Mouse (Mus musculus): ENCODE data around the gene Rtbdn. TPM values are rescaled to one million over a fixed set of nuclear protein-coding genes. Genes with fewer than 3 reads are reported as not detected.

The Rtbdn gene
- polyA plus RNA-seq, 1 experiment from 2014 or later, result 0.19 TPM

DNA sequence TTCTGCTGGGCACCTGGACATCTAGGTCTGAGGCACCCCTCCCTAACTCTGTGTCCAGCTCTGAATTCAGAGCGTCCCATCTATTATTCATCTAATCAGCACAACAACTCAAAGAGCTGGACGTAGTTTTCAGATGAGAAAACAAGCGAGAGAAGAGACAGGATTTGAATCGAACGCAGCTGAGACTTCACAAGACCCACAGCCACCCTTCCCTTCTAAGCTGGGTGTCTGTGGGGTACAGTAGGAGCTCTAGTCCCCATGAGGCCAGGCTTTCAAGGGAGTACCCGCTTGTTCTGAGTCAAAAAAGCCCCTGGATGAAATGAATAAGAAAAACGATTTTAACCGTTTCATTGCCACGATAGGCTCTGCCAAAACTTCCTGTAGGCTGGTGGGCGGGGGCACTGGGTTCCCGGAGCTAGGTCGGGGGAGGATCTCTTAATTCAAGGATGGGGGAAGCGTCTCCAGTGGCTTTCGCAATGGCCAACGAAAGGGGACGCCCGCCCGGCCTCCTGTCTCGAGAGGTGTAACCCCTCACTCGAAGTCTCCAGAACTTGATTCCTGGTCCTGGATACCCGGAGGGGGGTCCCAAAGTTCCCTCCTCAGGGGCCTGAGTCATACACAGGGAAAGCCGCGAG lies 38.4 kb downstream of the Rtbdn start:
- Histone ChIP-seq H3K4me3 (peak overlapping the region; percentile 51), H3K4me1 (peaks cover 47% of the 10 kb centered on the region), H3K9me3 (no peaks in the 10 kb centered on the region)

GRCm38 (mm10) chr8:84985684-84986378 lies 39.0 kb downstream of the Rtbdn start:
- H3K27me3 ChIP-seq, result 0 out of 2 replicates have a peak, but pooled peaks cover 4% of the 10 kb centered on the region
- H3K36me3 ChIP-seq, result no peaks in the 10 kb centered on the region
- H3K9ac ChIP-seq, result peak overlapping the region; percentile 39; the same call in 1 of the 2 replicates
- peak overlapping the region; percentile 51 for H3K4me3 ChIP-seq
- peaks cover 48% of the 10 kb centered on the region for H3K4me1 ChIP-seq
- 1% methylated on average over 53 of the region's 53 CpGs for WGBS
- ATAC-seq (ENCODE audit: insufficient number of reproducible peaks, low FRiP score, low TSS enrichment, low read depth), result no peak
- peak overlapping the region; percentile 81 for H3K27ac ChIP-seq
- H3K4me2 ChIP-seq, result peak overlapping the region; percentile 95
- no peaks in the 10 kb centered on the region for H3K9me3 ChIP-seq

More for the DNA sequence above, 38.4 kb downstream of the Rtbdn start:
- Histone ChIP-seq H3K36me3 (no peaks in the 10 kb centered on the region), H3K9ac (peak overlapping the region; percentile 39; the same call in 1 of the 2 replicates), H3K27me3 (0 out of 2 replicates have a peak, but pooled peaks cover 4% of the 10 kb centered on the region), H3K4me2 (peak overlapping the region; percentile 95), H3K27ac (peak overlapping the region; percentile 81)
- WGBS, result 1% methylated on average over 23 of the region's 23 CpGs
- ATAC-seq (ENCODE audit: insufficient number of reproducible peaks, low FRiP score, low TSS enrichment, low read depth), result no peak

- Histone ChIP-seq H3K4me2 (peak overlapping the region; percentile 95), H3K9ac (no peak overlapping the region), H3K4me1 (peaks cover 47% of the 10 kb centered on the region), H3K4me3 (peak overlapping the region; percentile 51), H3K9me3 (no peaks in the 10 kb centered on the region), H3K27me3 (0 out of 2 replicates have a peak, but pooled peaks cover 4% of the 10 kb centered on the region), H3K36me3 (no peaks in the 10 kb centered on the region), H3K27ac (peak overlapping the region; percentile 81; the same call in 1 of the 2 replicates)
- 31% methylated on average over 8 of the region's 8 CpGs for WGBS
- no peak for ATAC-seq (ENCODE audit: insufficient number of reproducible peaks, low FRiP score, low TSS enrichment, low read depth)
These were observed 39.7 kb downstream of the Rtbdn start for GRCm38 (mm10) chr8:84986379-84986945.

GRCm38 (mm10) chr8:84987388-84987787 lies 40.6 kb downstream of the Rtbdn start:
- Histone ChIP-seq H3K27ac (no peak overlapping the region), H3K27me3 (0 out of 2 replicates have a peak, but pooled peaks cover 4% of the 10 kb centered on the region), H3K4me2 (no peak overlapping the region), H3K36me3 (no peaks in the 10 kb centered on the region), H3K4me1 (peaks cover 40% of the 10 kb centered on the region), H3K4me3 (no peak overlapping the region), H3K9me3 (no peaks in the 10 kb centered on the region), H3K9ac (no peak overlapping the region)
- no peak for ATAC-seq (ENCODE audit: insufficient number of reproducible peaks, low FRiP score, low TSS enrichment, low read depth)
- WGBS, result 80% methylated on average over 5 of the region's 5 CpGs

DNA sequence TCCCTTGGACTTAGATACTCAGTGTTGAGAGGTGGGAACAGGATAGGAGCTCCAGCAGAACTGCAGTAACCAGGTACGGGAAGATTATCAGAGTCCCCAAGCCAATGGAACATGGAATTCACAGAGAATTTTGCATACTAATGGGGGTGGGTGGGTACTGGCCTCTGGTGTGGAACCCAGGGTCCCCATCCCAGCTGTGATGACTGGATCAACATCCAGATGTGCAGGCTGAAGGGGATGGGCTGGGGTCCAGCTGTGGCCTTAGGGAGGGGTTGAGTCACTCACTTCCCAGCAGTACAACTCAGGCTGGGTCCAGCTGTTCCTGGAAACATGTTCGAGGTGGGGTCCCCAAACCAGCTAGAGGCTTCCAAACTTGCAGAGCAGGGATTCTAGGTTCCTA lies 41.1 kb downstream of the Rtbdn start:
- ATAC-seq (ENCODE audit: insufficient number of reproducible peaks, low FRiP score, low TSS enrichment, low read depth), result no peak
- Histone ChIP-seq H3K27me3 (0 out of 2 replicates have a peak, but pooled peaks cover 4% of the 10 kb centered on the region), H3K27ac (no peak overlapping the region), H3K4me1 (peaks cover 39% of the 10 kb centered on the region), H3K4me3 (no peak overlapping the region), H3K9me3 (no peaks in the 10 kb centered on the region), H3K36me3 (no peaks in the 10 kb centered on the region), H3K9ac (no peak overlapping the region), H3K4me2 (no peak overlapping the region)
- 64% methylated on average over 2 of the region's 2 CpGs for WGBS

DNA sequence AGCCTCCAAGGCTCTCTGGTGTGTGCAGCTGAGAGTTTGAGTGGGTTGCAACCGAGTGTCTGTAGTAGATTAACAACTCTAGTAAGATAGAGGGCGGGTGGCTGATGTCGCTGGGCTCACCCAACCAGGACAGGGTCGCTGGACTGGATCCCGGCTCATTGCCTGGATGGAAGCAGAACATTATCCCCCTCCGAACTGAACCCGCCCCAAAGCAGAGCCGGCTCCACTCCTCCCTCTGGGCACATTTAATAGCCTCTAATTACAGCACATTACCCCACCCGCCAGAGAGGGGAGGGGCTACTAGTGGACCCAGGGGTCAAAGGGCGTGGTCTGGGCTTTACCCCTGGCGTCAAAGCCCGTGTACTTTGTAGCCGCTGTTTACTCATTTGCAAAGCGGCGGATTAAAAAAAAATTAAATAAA lies 42.5 kb downstream of the Rtbdn start:
- Histone ChIP-seq H3K4me1 (peaks cover 36% of the 10 kb centered on the region), H3K4me2 (peak overlapping the region; percentile 91), H3K9me3 (no peaks in the 10 kb centered on the region), H3K4me3 (peak overlapping the region; percentile 7; the same call in 1 of the 2 replicates), H3K27me3 (peaks cover 5% of the 10 kb centered on the region; the same call in 1 of the 2 replicates), H3K36me3 (no peaks in the 10 kb centered on the region), H3K27ac (0 out of 2 replicates have a peak overlapping the region, but pooled peaks have one; percentile 33), H3K9ac (no peak overlapping the region)
- WGBS, result 1% methylated on average over 15 of the region's 15 CpGs
- ATAC-seq (ENCODE audit: insufficient number of reproducible peaks, low FRiP score, low TSS enrichment, low read depth), result no peak

- peaks cover 2% of the 10 kb centered on the region; the same call in 1 of the 2 replicates for H3K36me3 ChIP-seq
- H3K9me3 ChIP-seq, result no peaks in the 10 kb centered on the region
- H3K27me3 ChIP-seq, result peaks cover 10% of the 10 kb centered on the region
- peak overlapping the region; percentile 61 for H3K4me3 ChIP-seq
- peak overlapping the region; percentile 52 for H3K9ac ChIP-seq
- H3K4me1 ChIP-seq, result peaks cover 31% of the 10 kb centered on the region
- peak; percentile 57 for ATAC-seq (ENCODE audit: insufficient number of reproducible peaks, low FRiP score, low TSS enrichment, low read depth)
- peak overlapping the region; percentile 84 for H3K27ac ChIP-seq
- WGBS, result 0% methylated on average over 15 of the region's 15 CpGs
- peak overlapping the region; percentile 91 for H3K4me2 ChIP-seq
These were observed 43.0 kb downstream of the Rtbdn start for GRCm38 (mm10) chr8:84989810-84990209.

DNA sequence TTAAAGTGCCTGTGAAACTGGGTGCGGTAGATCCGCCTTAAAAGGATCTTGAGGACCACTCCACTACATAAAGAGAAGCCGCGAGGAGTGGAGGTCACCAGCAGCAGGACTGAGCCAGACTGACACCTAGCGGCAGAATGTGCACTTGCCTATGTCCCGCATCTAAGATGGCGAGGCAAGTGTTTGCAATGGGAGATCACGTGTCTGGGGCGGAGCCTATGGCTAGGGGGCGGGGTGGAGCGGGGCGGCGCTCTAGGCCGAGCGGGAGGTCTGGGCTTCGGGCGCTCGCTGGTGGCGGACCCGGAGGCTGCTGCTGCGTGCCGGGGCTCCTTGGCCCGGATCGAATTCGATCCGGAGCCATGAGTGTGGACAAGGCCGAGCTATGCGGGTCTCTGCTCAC lies 43.6 kb downstream of the Rtbdn start, which contains the start of gene Hook2:
Gene Hook2 (plus strand): TSS at position 255 of the 400 bp plus-strand sequence.
- Histone ChIP-seq H3K27ac (peak within 1 kb of the TSS; percentile 84), H3K36me3 (peaks cover 4% of the 10 kb centered on the region; the same call in 1 of the 2 replicates), H3K9ac (peak within 1 kb of the TSS; percentile 58), H3K27me3 (peaks cover 15% of the 10 kb centered on the region), H3K4me1 (peaks cover 26% of the 10 kb centered on the region), H3K4me3 (peak within 1 kb of the TSS; percentile 61), H3K4me2 (peak within 1 kb of the TSS; percentile 91), H3K9me3 (no peaks in the 10 kb centered on the region)
- peak; percentile 87 for ATAC-seq (ENCODE audit: insufficient number of reproducible peaks, low FRiP score, low TSS enrichment, low read depth)
- 0% methylated on average over 28 of the region's 28 CpGs for WGBS

- WGBS, result 3% methylated on average over 15 of the region's 15 CpGs
These were observed 44.0 kb downstream of the Rtbdn start for GRCm38 (mm10) chr8:84990836-84991235.

DNA sequence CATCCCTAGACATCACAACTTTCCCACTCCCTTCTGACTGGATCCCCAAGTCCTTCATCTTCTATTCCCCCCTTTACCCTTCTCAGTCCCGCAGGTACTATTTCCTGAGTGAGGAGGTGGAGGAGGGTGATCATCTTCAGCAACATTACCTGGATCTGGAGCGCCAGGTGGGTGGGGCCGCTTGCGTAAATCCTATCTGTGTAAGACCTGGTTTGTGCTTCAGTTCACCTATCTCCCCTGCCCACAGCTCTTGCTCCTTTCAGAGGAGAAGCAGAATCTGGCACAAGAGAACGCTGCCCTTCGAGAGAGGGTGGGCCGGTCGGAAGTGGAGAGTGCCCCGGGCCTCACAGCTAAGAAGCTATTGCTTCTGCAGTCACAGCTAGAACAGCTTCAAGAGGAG lies 47.6 kb downstream of the Rtbdn start:
- H3K9ac ChIP-seq, result no peak overlapping the region
- no peak for ATAC-seq (ENCODE audit: insufficient number of reproducible peaks, low FRiP score, low TSS enrichment, low read depth)
- H3K27me3 ChIP-seq, result peaks cover 20% of the 10 kb centered on the region
- peaks cover 28% of the 10 kb centered on the region for H3K4me1 ChIP-seq
- H3K9me3 ChIP-seq, result no peaks in the 10 kb centered on the region
- peaks cover 4% of the 10 kb centered on the region; the same call in 1 of the 2 replicates for H3K36me3 ChIP-seq
- H3K4me3 ChIP-seq, result no peak overlapping the region
- no peak overlapping the region for H3K4me2 ChIP-seq
- H3K27ac ChIP-seq, result no peak overlapping the region
- WGBS, result 91% methylated on average over 9 of the region's 9 CpGs

More at GRCm38 (mm10) chr8:84990836-84991235, 44.0 kb downstream of the Rtbdn start:
- H3K36me3 ChIP-seq, result peaks cover 4% of the 10 kb centered on the region; the same call in 1 of the 2 replicates
- peaks cover 17% of the 10 kb centered on the region for H3K27me3 ChIP-seq
- peak; percentile 22; the same call in 1 of the 2 replicates for ATAC-seq (ENCODE audit: insufficient number of reproducible peaks, low FRiP score, low TSS enrichment, low read depth)
- H3K27ac ChIP-seq, result peak overlapping the region; percentile 84
- H3K4me2 ChIP-seq, result peak overlapping the region; percentile 91
- peak overlapping the region; percentile 61 for H3K4me3 ChIP-seq
- H3K9me3 ChIP-seq, result no peaks in the 10 kb centered on the region
- peaks cover 25% of the 10 kb centered on the region for H3K4me1 ChIP-seq
- H3K9ac ChIP-seq, result peak overlapping the region; percentile 58

- ATAC-seq (ENCODE audit: insufficient number of reproducible peaks, low FRiP score, low TSS enrichment, low read depth), result no peak
- Histone ChIP-seq H3K4me3 (no peak overlapping the region), H3K9ac (no peak overlapping the region)
These were observed 48.9 kb downstream of the Rtbdn start for GRCm38 (mm10) chr8:84995680-84996079.

More at GRCm38 (mm10) chr8:84995680-84996079, 48.9 kb downstream of the Rtbdn start:
- Histone ChIP-seq H3K27me3 (peaks cover 20% of the 10 kb centered on the region), H3K27ac (no peak overlapping the region), H3K4me1 (peaks cover 22% of the 10 kb centered on the region), H3K4me2 (0 out of 2 replicates have a peak overlapping the region, but pooled peaks have one; percentile 0), H3K9me3 (no peaks in the 10 kb centered on the region), H3K36me3 (peaks cover 4% of the 10 kb centered on the region; the same call in 1 of the 2 replicates)
- WGBS, result 32% methylated on average over 25 of the region's 25 CpGs

Data from limb, embryonic 15.5 days (tissue).